Mouse (Mus musculus): ENCODE results near the gene Apof. TPM values are rescaled to one million over a fixed set of nuclear protein-coding genes. Genes with fewer than 3 reads are reported as not detected.

Apof gene
- total and polyA plus RNA-seq, 3 experiments: 0.76 to 25.2 (median 19.1) TPM

DNA sequence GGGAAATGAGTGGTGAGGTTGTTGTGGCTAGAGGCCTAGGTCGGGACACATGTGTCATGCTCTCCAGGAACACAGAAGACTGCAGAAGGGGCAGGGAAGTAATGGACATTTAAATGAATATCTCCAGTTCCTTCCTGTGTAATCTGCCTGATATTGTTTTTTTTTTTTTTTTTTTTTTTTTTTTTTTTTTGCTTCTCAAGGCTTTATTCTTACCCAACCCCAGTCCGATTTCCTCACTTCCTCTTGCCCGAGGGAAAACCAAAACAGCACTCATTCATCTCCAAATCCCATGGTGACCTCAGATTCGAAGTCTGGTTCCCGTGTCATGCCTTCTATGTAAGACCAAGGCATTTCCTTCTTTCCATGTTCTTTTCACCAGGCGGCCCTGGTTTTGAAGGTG, 29.8 kb downstream of the Apof start:
- DNase-seq: peak; percentile 24

DNA sequence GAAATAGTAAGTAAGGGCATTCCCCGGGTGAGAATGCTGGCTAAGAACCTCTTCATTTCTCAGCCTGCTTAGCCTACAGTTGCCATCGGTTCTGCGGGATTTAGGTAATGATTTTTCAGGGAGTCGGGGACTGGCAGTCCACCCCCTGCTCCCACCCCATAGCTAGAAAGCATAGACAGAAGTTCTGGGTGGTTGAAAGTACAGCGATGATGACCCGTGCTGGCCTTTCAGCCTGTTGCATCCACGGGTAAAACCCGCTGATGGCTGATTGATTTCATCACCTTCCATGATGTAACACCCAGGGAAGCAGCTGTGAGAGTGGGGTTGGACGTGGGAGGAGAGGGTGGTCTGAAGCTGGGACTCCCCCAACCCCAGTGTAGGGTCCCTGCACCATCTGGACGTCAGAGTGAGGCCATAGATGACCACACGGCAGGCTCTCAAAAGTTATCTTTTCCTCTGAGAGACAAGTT, 30.3 kb downstream of the Apof start, which contains the start of gene Il23a:
Il23a (minus strand) TSS at position 51 of the 470 bp plus-strand sequence.
- DNase-seq: no peak

GRCm38 (mm10) chr10:128302357-128302756, 33.9 kb downstream of the Apof start:
- no peak for DNase-seq

DNA sequence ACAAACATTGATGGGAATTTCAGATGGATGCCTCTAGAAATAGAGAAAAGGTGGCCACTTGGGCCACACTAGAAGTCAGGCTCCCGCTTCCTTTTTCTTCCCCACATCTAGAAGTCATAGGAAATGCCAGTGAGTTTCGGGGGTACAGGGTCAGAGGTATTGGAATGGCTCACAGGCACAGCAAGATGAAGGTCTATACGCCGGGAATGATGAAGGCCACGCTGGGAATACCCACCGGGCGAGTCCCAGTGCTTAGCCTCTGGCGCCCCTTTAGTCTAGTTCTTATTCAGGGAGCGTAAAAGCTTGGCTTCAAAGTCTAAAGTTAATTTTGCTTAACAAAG, 34.3 kb downstream of the Apof start:
- no peak for DNase-seq

DNA sequence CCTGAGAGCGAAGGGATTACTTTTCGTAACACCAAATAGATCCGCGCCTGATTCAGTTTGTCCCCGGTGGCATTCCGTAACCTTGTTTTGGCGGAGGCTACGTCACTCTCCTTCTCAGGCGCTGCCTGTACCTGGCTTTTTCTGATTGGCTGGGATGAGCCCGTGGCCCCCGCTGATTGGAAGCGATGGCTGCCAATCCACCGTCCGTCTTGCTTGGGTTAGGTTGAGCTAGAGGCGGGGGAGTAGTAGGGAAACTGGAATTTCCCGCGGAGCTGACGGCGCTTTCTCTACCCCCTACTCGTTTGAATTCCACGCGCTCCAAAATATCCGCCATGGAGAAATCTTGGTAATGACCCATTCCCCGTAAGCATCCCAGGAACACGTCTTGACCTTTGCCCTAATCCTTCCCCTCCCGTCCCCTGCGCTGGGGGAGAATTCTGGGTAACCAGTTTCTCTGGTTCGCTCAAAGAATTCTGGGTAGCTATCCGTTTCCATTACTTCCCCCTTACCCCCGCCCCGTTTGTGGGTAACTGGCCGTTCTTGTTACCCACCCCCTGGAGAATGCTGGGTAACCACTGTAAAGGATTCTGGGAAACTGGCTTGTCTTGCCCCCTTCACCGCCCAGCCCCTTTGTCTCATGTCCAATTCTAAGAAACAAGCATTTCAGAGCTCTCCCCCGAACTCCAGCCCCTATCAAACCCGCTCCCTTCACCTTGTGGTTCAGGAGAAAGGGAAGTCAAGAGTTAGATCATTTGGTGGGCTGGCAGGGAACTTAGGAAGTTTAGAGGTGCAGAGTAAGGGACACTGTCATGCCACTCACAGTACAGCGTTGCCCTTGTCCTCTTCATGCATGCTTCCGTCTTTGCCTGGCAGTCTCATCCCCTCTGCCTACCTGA, 34.9 kb downstream of the Apof start, which contains the start of gene Pan2:
Pan2 (plus strand) TSS at position 210 of the 896 bp plus-strand sequence.
- DNase-seq: peak; percentile 100

- DNase-seq: no peak
These were observed 41.2 kb downstream of the Apof start for GRCm38 (mm10) chr10:128309654-128310053.

- peak; percentile 80 for DNase-seq
These were observed 41.7 kb downstream of the Apof start for GRCm38 (mm10) chr10:128310177-128310576.

- no peak for DNase-seq
These were observed 42.4 kb downstream of the Apof start for GRCm38 (mm10) chr10:128310902-128311301.

DNA sequence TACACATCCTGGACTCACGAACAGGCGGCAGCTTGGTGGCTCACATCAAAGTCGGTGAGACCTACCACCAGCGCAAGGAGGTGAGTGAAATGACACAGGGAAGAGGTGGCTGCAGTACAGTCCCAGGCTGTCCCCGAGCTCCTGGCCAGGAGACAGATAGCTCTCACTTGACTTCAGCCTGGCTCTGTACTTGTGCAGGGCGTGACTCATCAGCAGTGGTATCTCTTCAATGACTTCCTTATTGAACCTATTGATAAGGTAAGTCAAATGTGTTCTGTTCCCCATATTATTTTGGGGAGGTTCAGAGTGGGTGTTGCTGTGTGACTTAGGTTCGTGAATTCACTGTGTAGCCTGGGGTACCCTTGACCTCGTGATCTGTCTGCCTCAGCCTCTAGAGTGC, 47.1 kb downstream of the Apof start:
- DNase-seq: no peak

Other genes with a start within 250 kb of the Apof start
- 100 to 1,000 TPM; 607 to 630 TPM for gene Naca, start 233.1 kb upstream of the Apof start, total RNA-seq (2021)
- gene Naca, start 233.1 kb upstream of the Apof start, polyA plus RNA-seq (2012; rRNA removed): 178 and 209 TPM in 2 replicates
- gene Ptges3, start 209.7 kb upstream of the Apof start, total RNA-seq (2021): 100 to 1,000 TPM; 179 to 195 TPM
- gene Ptges3, start 209.7 kb upstream of the Apof start, polyA plus RNA-seq (2012; rRNA removed): 124 and 151 TPM in 2 replicates
- 1,000 to 10,000 TPM; 2,694 to 3,346 TPM for gene Atp5b, start 185.4 kb upstream of the Apof start, total RNA-seq (2021)
- gene Atp5b, start 185.4 kb upstream of the Apof start, polyA plus RNA-seq (2012; rRNA removed): 7,039 and 9,498 TPM in 2 replicates
- 10 to 100 TPM; 40.8 to 49.6 TPM for gene Baz2a, start 177.1 kb upstream of the Apof start, total RNA-seq (2021)
- 24.5 and 31.6 TPM in 2 replicates for gene Baz2a, start 177.1 kb upstream of the Apof start, polyA plus RNA-seq (2012; rRNA removed)
- gene Rbms2, start 88.4 kb upstream of the Apof start, total RNA-seq (2021): 100 to 1,000 TPM in 1 of 2 experiments, 10 to 100 TPM in 1; 99.3 to 124 TPM
- 118 and 130 TPM in 2 replicates for gene Rbms2, start 88.4 kb upstream of the Apof start, polyA plus RNA-seq (2012; rRNA removed)
- 1 to 10 TPM; 2.5 to 3.7 TPM for gene Gls2, start 74.2 kb upstream of the Apof start, total RNA-seq (2021)
- 3.8 and 7.5 TPM in 2 replicates for gene Gls2, start 74.2 kb upstream of the Apof start, polyA plus RNA-seq (2012; rRNA removed)
- gene Spryd4, start 56.9 kb upstream of the Apof start, total RNA-seq (2021): 10 to 100 TPM; 14.3 to 17.0 TPM
- 5.8 and 7.4 TPM in 2 replicates for gene Spryd4, start 56.9 kb upstream of the Apof start, polyA plus RNA-seq (2012; rRNA removed)
- not detected for gene Mip, start 42.8 kb upstream of the Apof start, total RNA-seq (2021)
- gene Mip, start 42.8 kb upstream of the Apof start, polyA plus RNA-seq (2012; rRNA removed): not detected in 2 replicates
- 1 to 10 TPM; 4.8 to 7.2 TPM for gene Timeless, start 36.6 kb upstream of the Apof start, total RNA-seq (2021)
- gene Timeless, start 36.6 kb upstream of the Apof start, polyA plus RNA-seq (2012; rRNA removed): 1.9 and 2.8 TPM in 2 replicates
- 1 to 10 TPM in 1 of 2 experiments, not detected in 1; 1.5 TPM for gene Apon, start 14.6 kb upstream of the Apof start, total RNA-seq (2021)
- gene Apon, start 14.6 kb upstream of the Apof start, polyA plus RNA-seq (2012; rRNA removed): 0.10 and 0.40 TPM in 2 replicates
- gene Stat2, start 1.9 kb downstream of the Apof start, total RNA-seq (2021): 10 to 100 TPM; 24.0 to 33.5 TPM
- gene Stat2, start 1.9 kb downstream of the Apof start, polyA plus RNA-seq (2012; rRNA removed): 37.3 and 39.2 TPM in 2 replicates
- not detected for gene Il23a, start 30.1 kb downstream of the Apof start, total RNA-seq (2021)
- gene Il23a, start 30.1 kb downstream of the Apof start, polyA plus RNA-seq (2012; rRNA removed): not detected in 2 replicates
- 10 to 100 TPM; 13.8 to 18.3 TPM for gene Pan2, start 34.7 kb downstream of the Apof start, total RNA-seq (2021)
- 17.2 and 20.4 TPM in 2 replicates for gene Pan2, start 34.7 kb downstream of the Apof start, polyA plus RNA-seq (2012; rRNA removed)
- gene Cnpy2, start 53.8 kb downstream of the Apof start, total RNA-seq (2021): 100 to 1,000 TPM; 180 to 204 TPM
- gene Cnpy2, start 53.8 kb downstream of the Apof start, polyA plus RNA-seq (2012; rRNA removed): 20.1 and 28.6 TPM in 2 replicates
- 100 to 1,000 TPM; 391 to 444 TPM for gene Cs, start 69.1 kb downstream of the Apof start, total RNA-seq (2021)
- 315 and 332 TPM in 2 replicates for gene Cs, start 69.1 kb downstream of the Apof start, polyA plus RNA-seq (2012; rRNA removed)
- 10 to 100 TPM; 72.2 to 77.1 TPM for gene Coq10a, start 100.3 kb downstream of the Apof start, total RNA-seq (2021)
- 44.2 and 116 TPM in 2 replicates for gene Coq10a, start 100.3 kb downstream of the Apof start, polyA plus RNA-seq (2012; rRNA removed)
- 10 to 100 TPM; 48.3 to 59.3 TPM for gene Ankrd52, start 108.4 kb downstream of the Apof start, total RNA-seq (2021)
- gene Ankrd52, start 108.4 kb downstream of the Apof start, polyA plus RNA-seq (2012; rRNA removed): 44.2 and 53.1 TPM in 2 replicates
- not detected for gene Slc39a5, start 132.6 kb downstream of the Apof start, total RNA-seq (2021)
- gene Slc39a5, start 132.6 kb downstream of the Apof start, polyA plus RNA-seq (2012; rRNA removed): not detected in 2 replicates
- 10 to 100 TPM; 79.3 to 93.8 TPM for gene Nabp2, start 142.8 kb downstream of the Apof start, total RNA-seq (2021)
- 21.3 and 22.2 TPM in 2 replicates for gene Nabp2, start 142.8 kb downstream of the Apof start, polyA plus RNA-seq (2012; rRNA removed)
- 10 to 100 TPM; 39.1 to 41.7 TPM for gene Rnf41, start 143.0 kb downstream of the Apof start, total RNA-seq (2021)
- 24.4 and 28.4 TPM in 2 replicates for gene Rnf41, start 143.0 kb downstream of the Apof start, polyA plus RNA-seq (2012; rRNA removed)
- gene Smarcc2, start 190.6 kb downstream of the Apof start, total RNA-seq (2021): 100 to 1,000 TPM; 120 to 128 TPM
- 129 and 130 TPM in 2 replicates for gene Smarcc2, start 190.6 kb downstream of the Apof start, polyA plus RNA-seq (2012; rRNA removed)
- gene Myl6, start 225.5 kb downstream of the Apof start, total RNA-seq (2021): 100 to 1,000 TPM; 786 to 985 TPM
- 324 and 445 TPM in 2 replicates for gene Myl6, start 225.5 kb downstream of the Apof start, polyA plus RNA-seq (2012; rRNA removed)
- 1 to 10 TPM; 6.2 to 8.3 TPM for gene Myl6b, start 230.0 kb downstream of the Apof start, total RNA-seq (2021)
- gene Myl6b, start 230.0 kb downstream of the Apof start, polyA plus RNA-seq (2012; rRNA removed): 5.1 and 5.7 TPM in 2 replicates

Measured in adrenal gland, adult 2 months (tissue).